Mouse (Mus musculus): ENCODE measurements at regions not wholly inside any gene's neighbourhood (a gene's known extent, or its start where the extent isn't known, plus 50 kb on each side); places are given as distances from the start of the nearest gene placed in this dataset.

- TF ChIP-seq CTCF (IDR thresholded peaks at IDR 0.05; ENCODE audit: low read depth, low read length) (no peak), POLR2A (IDR thresholded peaks at IDR 0.05; ENCODE audit: insufficient read depth, low read length) (no peak)
These were observed 95.4 kb upstream of the Vldlr start for GRCm38 (mm10) chr19:27120876-27121275.
